Mouse (Mus musculus) bone marrow macrophage, adult 2 months (primary cell): ENCODE results near the gene Ppfia4. TPM values are rescaled to one million over a fixed set of nuclear protein-coding genes. Genes with fewer than 3 reads are reported as not detected.

Source experiments
- H3K27ac ChIP-seq: 2 replicates; pipeline ENCODE4 v1.5.1; 2012; ENCODE audit warnings: low read depth, low read length; ENCODE audit not compliant: insufficient read depth
- H3K4me1 ChIP-seq: 2 replicates; pipeline ENCODE4 v1.6.1; 2012; ENCODE audit warnings: low read length; ENCODE audit not compliant: control insufficient read depth, insufficient read depth
- H3K4me3 ChIP-seq: 2 replicates; pipeline ENCODE4 v1.5.1; 2012; ENCODE audit warnings: mild to moderate bottlenecking, low read length, moderate library complexity; ENCODE audit not compliant: insufficient read depth
- CTCF ChIP-seq: IDR thresholded peaks from 2 replicates; pipeline ENCODE4 v1.5.1; 2012; ENCODE audit warnings: low read depth, mild to moderate bottlenecking, low read length, moderate library complexity
- POLR2A ChIP-seq: IDR thresholded peaks from 2 replicates; pipeline ENCODE4 v1.6.1; 2012; ENCODE audit warnings: mild to moderate bottlenecking, low read depth, low read length, borderline replicate concordance
- polyA plus RNA-seq: library from polyadenylated mRNA; stranded (reverse); fragments of >200 nt; gene quantifications from 2 replicates; pipeline ENCODE4 v1.2.4, GENCODE M21; 2012; ENCODE audit not compliant: missing spikeins, insufficient read depth, insufficient read length

Gene Ppfia4
- polyA plus RNA-seq, 1 experiment: 32.9 TPM

DNA sequence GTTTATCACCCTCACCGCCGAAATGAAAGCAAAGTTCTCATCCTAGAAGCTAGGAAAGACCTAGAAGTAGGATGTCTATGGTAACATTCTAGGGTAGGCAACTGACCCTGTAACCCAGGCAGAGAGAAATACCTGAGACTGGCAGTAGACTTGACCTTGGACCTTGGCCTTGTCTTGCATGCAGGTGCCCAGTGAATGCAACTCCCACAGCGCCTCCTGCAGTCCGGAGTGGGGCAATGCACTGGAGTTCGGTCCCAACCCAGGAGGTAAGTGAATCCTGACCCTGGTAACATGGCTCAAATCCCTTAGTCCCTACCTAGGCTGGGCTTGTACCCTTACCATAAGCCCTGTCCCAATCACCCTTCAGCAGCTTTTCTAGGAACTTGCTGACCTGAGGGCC, 41.8 kb downstream of the Ppfia4 start:
- TF ChIP-seq POLR2A: no peak
- TF ChIP-seq CTCF: no peak
- Histone ChIP-seq H3K4me1 (peaks cover 13% of the 10 kb centered on the region), H3K27ac (no peak overlapping the region), H3K4me3 (no peak overlapping the region)

DNA sequence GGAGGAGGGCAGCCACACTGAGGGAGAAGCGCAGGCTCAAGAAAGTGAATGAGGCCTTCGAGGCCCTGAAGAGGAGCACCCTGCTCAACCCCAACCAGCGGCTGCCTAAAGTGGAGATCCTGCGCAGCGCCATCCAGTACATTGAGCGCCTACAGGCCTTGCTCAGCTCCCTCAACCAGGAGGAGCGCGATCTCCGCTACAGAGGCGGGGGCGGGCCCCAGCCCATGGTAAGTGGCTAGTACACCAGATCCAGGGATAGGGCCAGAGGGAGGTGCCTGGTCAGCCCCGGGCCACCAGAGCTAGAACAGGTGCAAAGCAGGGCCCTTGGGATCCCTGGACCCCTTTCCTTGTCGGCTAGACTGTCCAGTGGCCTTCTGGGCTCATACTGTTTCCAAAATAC, 42.4 kb downstream of the Ppfia4 start:
- TF ChIP-seq CTCF: no peak
- TF ChIP-seq POLR2A: no peak
- H3K4me3 ChIP-seq: no peak overlapping the region
- peaks cover 13% of the 10 kb centered on the region for H3K4me1 ChIP-seq
- no peak overlapping the region for H3K27ac ChIP-seq

DNA sequence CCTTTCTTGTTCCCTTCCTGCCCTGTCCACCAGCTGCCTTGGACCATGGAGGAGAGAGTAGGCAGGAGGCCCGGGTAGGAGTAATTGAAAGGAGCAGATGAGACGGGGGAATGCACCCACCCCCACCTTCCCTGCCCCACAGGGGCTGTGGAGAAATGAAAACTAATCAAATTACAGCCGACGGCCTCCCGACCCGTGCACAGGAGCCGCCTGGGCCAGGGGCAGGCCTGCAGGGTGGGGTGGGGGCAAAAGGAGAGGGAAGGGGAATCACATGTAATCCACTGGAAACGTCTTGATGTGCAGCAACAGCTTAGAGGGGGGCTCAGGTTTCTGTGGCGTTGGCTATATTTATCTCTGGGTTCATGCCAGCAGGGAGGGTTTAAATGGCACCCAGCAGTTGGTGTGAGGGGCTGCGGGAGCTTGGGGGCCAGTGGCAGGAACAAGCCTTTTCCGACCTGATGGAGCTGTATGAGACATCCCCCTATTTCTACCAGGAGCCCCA, 43.1 kb downstream of the Ppfia4 start, which contains the start of gene Myog:
Gene Myog, plus strand, starts transcription at position 392 of the 502 bp plus-strand sequence.
- Histone ChIP-seq H3K27ac (no peak within 1 kb of the TSS), H3K4me1 (peaks cover 11% of the 10 kb centered on the region), H3K4me3 (no peak within 1 kb of the TSS)
- no peak for TF ChIP-seq CTCF
- no peak for TF ChIP-seq POLR2A

DNA sequence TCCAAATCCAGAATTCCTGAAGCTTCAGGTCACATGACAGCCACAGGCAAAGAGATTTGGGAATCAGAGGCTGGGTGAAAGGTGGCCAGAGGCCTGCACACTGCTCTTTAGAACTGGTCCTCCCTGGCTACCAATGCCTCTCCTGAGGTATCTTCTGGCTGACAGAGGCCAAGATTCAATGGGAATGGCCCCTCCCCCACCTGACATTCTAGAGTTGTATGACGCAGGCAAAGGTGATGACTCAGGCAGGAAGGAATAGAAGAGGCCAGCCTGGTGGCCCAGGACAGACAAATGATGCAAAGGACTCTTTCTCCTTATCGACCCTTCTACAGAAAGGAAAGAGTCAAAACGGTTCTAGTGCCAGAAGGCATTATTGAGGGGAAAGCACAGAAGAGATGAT, 44.5 kb downstream of the Ppfia4 start:
- TF ChIP-seq POLR2A: no peak
- TF ChIP-seq CTCF: no peak

DNA sequence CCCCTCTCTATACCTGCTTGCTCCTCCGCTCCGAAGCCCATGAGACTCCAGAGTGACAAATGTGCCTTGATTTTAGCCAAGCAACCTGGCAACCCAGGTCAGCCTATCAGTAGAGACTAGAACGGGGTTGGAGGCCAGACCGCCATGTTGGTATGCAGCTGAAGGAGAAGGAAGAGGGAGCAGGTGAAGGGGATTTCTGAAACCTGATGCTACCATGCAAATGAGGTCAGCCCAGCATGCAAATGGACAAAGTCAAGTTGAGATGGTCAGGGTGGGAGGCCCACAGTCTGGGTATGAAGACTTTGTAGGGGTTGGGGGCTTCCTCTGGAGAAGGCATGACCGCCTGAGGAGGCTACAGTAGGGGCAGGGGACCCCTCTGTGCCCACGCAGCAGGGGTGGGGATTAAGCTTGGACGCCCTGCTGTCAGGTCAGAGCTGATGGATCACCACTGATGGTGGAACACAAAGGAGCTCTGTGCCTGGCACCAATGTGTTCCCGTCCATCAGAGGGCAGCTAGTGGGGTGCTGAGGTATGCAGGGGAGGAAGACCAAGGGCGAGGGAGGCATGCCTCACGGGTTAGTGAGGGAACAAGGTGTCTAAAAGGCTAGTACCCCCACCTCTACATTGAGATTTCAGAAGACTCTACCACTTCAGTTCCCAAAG, 47.1 kb downstream of the Ppfia4 start:
- no peak for TF ChIP-seq CTCF
- TF ChIP-seq POLR2A: no peak
- no peak overlapping the region for H3K4me3 ChIP-seq
- no peak overlapping the region for H3K27ac ChIP-seq
- peaks cover 2% of the 10 kb centered on the region; the same call in 1 of the 2 replicates for H3K4me1 ChIP-seq

More for the DNA sequence above, 44.5 kb downstream of the Ppfia4 start:
- peaks cover 2% of the 10 kb centered on the region; the same call in 1 of the 2 replicates for H3K4me1 ChIP-seq
- no peak overlapping the region for H3K27ac ChIP-seq
- no peak overlapping the region for H3K4me3 ChIP-seq

DNA sequence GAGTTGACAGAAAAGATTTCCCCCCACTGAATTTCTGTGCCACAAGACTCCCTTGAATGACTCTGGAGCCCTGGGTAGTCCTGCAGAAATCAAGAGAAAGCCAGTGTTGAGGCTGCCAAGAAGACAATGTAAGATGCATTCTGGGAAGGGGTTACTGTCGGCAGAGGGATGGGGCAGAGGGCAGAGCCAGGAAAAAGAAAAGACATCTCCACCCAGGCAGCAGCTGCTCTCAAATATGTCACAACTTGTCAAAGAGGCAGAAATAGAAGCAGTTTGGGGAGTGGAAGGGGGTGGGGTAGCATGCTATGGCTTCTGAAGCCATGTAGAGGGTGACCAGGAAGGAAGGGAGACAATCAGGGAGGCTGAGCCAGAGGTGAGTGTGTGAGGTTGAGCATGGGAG, 49.6 kb downstream of the Ppfia4 start:
- no peak for TF ChIP-seq POLR2A
- TF ChIP-seq CTCF: no peak
- H3K4me1 ChIP-seq: no peaks in the 10 kb centered on the region

DNA sequence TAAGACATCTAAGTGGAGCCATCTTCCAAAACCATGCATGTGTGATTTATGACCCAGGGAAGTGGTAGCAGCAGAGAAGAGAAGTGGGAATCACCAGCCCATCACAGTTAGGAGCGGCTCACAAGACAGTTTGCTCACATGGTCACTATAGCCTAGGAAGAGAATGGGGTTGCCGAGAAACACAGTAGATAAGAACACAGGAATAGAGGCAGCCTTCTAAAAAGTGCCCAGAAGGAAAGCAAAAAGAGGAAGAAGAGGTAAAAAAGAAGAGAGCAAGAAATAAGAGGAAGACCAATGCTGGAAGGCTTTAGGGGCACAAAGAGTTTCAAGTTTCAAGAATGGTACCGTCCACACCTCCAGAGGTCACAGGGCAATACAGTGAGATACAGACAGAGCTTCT, 50.4 kb downstream of the Ppfia4 start:
- Histone ChIP-seq H3K4me1 (no peaks in the 10 kb centered on the region), H3K4me3 (no peak overlapping the region), H3K27ac (no peak overlapping the region)
- TF ChIP-seq POLR2A: no peak
- TF ChIP-seq CTCF: no peak

More for the DNA sequence above, 49.6 kb downstream of the Ppfia4 start:
- Histone ChIP-seq H3K27ac (no peak overlapping the region), H3K4me3 (no peak overlapping the region)

DNA sequence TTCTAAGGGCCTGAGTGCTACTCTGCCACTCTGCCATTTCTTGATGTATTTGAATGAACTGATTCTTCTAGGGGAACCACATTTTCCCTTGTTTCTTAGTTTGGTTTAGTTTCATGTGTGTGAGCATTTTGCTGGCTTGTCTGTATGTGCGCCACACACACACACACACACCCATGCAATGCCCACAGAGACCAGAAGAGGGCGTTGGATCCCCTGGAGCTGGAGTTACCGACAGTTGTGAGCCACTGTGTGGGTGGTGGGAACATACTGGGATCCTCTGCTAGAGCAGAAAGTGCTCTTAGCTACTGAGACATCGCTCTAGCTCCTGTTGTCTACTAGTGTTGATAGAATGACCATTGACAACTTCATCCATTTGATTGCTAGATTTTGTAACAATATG, 51.2 kb downstream of the Ppfia4 start:
- no peaks in the 10 kb centered on the region for H3K4me1 ChIP-seq
- TF ChIP-seq CTCF: no peak
- no peak for TF ChIP-seq POLR2A
- no peak overlapping the region for H3K4me3 ChIP-seq
- H3K27ac ChIP-seq: no peak overlapping the region

DNA sequence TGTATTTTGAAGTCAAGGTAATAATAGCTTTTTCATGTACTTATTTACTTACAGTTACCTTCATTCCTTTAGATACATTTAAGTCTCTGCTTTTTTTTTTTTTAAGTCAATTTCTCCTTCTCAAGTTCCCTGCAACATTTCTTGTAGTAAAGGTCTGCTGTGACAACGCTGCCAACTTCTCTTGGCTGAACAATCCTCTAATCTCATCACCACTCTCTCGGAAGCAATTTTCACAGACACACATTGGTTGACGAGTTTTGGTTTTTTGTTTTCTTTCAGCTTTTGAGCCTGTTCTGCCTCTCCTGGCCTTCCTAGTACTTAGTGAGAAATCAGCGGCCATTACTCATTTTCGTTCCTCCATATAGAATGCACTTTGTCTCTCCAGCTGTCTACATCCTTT, 52.6 kb downstream of the Ppfia4 start:
- H3K27ac ChIP-seq: no peak overlapping the region
- TF ChIP-seq POLR2A (no peak), CTCF (no peak)
- no peak overlapping the region for H3K4me3 ChIP-seq
- no peaks in the 10 kb centered on the region for H3K4me1 ChIP-seq

DNA sequence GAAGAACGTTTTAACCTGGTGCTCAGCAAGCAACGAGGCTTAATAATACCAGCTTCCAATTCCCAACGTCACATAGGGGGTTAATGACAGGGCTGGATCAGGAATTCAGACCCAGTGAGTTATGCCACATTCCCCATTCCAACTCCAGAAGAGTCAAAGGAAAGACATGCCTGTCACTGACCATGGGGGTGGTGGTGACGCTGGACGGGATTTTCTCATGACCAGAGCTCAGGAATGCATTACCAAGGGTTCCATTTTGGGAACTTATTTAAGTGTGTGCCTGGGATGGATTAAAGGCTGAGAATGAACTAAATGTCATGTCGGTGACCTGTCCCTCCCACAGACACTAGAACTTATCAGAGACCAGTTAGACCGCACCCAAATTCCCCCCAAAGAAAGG, 55.9 kb downstream of the Ppfia4 start:
- no peak for TF ChIP-seq POLR2A
- no peak for TF ChIP-seq CTCF
- no peak overlapping the region for H3K4me3 ChIP-seq
- H3K4me1 ChIP-seq: no peaks in the 10 kb centered on the region
- no peak overlapping the region for H3K27ac ChIP-seq
